29 mouse cellular contexts compared by ENCODE assay signal in genomic region chr4:154228336-154228735, GRCm38 (mm10). TPM values are rescaled to one million over a fixed set of nuclear protein-coding genes. Genes with fewer than 3 reads are reported as not detected.
DNase-seq lines count a peak whose midpoint lies in the region; ATAC-seq lines count a peak whose summit lies in the region.
"Had no signal": no experiment of that assay in that cellular context is flagged by ENCODE, and none has a peak within 500 bp of the region (broad histone marks: within the 10 kb centered on the region; RNA-seq: fewer than 3 reads in every experiment).

No protein-coding gene starts in this region.

- peaks cover 84% of the 10 kb centered on the region for H3K4me1 ChIP-seq in heart, embryonic 13.5 days
- H3K4me1 ChIP-seq in kidney, embryonic 15.5 days = peaks cover 40% of the 10 kb centered on the region
- H3K4me1 ChIP-seq: liver, embryonic 13.5 days had no signal

- H3K27me3 ChIP-seq in heart, embryonic 13.5 days (replicated peaks) = 0 out of 2 replicates have a peak, but pooled peaks cover 4% of the 10 kb centered on the region
- no peaks in the 10 kb centered on the region for H3K27me3 ChIP-seq in kidney, embryonic 15.5 days
- H3K27me3 ChIP-seq: embryonic facial prominence, embryonic 13.5 days; forebrain, embryonic 12.5 days; liver, embryonic 13.5 days; stomach, embryonic 15.5 days had no signal

- H3K9ac ChIP-seq in heart, embryonic 13.5 days = no peak overlapping the region; the same call in 1 of the 2 replicates
- no peak overlapping the region for H3K9ac ChIP-seq in kidney, embryonic 15.5 days
- H3K9ac ChIP-seq: embryonic facial prominence, embryonic 13.5 days; forebrain, embryonic 12.5 days; liver, embryonic 13.5 days; stomach, embryonic 15.5 days had no signal

- peak overlapping the region; percentile 41 for H3K27ac ChIP-seq in heart, embryonic 13.5 days (replicated peaks)
- H3K27ac ChIP-seq in kidney, embryonic 15.5 days = no peak overlapping the region
- H3K27ac ChIP-seq: embryonic facial prominence, embryonic 13.5 days; forebrain, embryonic 12.5 days; hindbrain, embryonic 10.5 days; hindbrain, postnatal 0 days; kidney, postnatal 0 days; liver, embryonic 13.5 days; stomach, embryonic 15.5 days had no signal

- peak; percentile 32 for DNase-seq in gastrocnemius, postnatal 14 days
- peak; percentile 74 to 88 for DNase-seq in heart, adult 18-20 months
- DNase-seq in heart, postnatal 25 days (ENCODE audit: low spot score) = peak; percentile 71
- no peak for DNase-seq in lung, postnatal 14 days
- DNase-seq in testis, postnatal 10 days (ENCODE audit: low spot score) = no peak
- DNase-seq: adrenal gland, adult 2 months; cerebellum, adult 18-20 months; cerebellum, postnatal 36 days; embryo, embryonic 11 days; layer of hippocampus, adult 9-11 months; liver, embryonic 13.5 days; lung, adult 2 months; lung, postnatal 36 days; right cerebral cortex, adult 18-20 months; right cerebral cortex, postnatal 4 days; thymus, adult 18-20 months; thymus, postnatal 36 days had no signal

- H3K9me3 ChIP-seq in heart, embryonic 13.5 days = no peaks in the 10 kb centered on the region
- no peaks in the 10 kb centered on the region for H3K9me3 ChIP-seq in kidney, embryonic 15.5 days (replicated peaks)
- H3K9me3 ChIP-seq: embryonic facial prominence, embryonic 13.5 days; forebrain, embryonic 12.5 days; hindbrain, embryonic 10.5 days; liver, embryonic 13.5 days; stomach, embryonic 15.5 days had no signal

- WGBS in heart, embryonic 13.5 days = 21% methylated on average over 11 of the region's 11 CpGs
- 67% methylated on average over 11 of the region's 11 CpGs for WGBS in kidney, embryonic 15.5 days

- no peak overlapping the region for H3K4me2 ChIP-seq in heart, embryonic 13.5 days
- H3K4me2 ChIP-seq in kidney, embryonic 15.5 days = no peak overlapping the region
- H3K4me2 ChIP-seq: embryonic facial prominence, embryonic 13.5 days; forebrain, embryonic 12.5 days; liver, embryonic 13.5 days; stomach, embryonic 15.5 days had no signal

- no peaks in the 10 kb centered on the region for H3K36me3 ChIP-seq in heart, embryonic 13.5 days
- no peaks in the 10 kb centered on the region for H3K36me3 ChIP-seq in kidney, embryonic 15.5 days
- H3K36me3 ChIP-seq: embryonic facial prominence, embryonic 13.5 days; forebrain, embryonic 12.5 days; hindbrain, embryonic 10.5 days; liver, embryonic 13.5 days; stomach, embryonic 15.5 days had no signal

- H3K4me3 ChIP-seq in heart, embryonic 13.5 days = no peak overlapping the region
- H3K4me3 ChIP-seq in kidney, embryonic 15.5 days (replicated peaks) = no peak overlapping the region
- H3K4me3 ChIP-seq: embryonic facial prominence, embryonic 13.5 days; erythroblast, embryonic 14.5 days; forebrain, embryonic 12.5 days; hindbrain, embryonic 10.5 days; liver, embryonic 13.5 days; myocyte; stomach, embryonic 15.5 days had no signal

- intact Hi-C loops in gastrocnemius, postnatal 14 days (cut with DNase I; ENCODE audit: low total_unique reads) = no loop called here
- intact Hi-C loops in heart, postnatal 25 days (cut with DNase I) = no loop called here

- no peak for ATAC-seq in heart, embryonic 13.5 days (ENCODE audit: extremely low read depth, insufficient number of reproducible peaks, low FRiP score, low TSS enrichment)
- ATAC-seq in kidney, embryonic 15.5 days (replicated peaks; ENCODE audit: low FRiP score) = no peak
- ATAC-seq: hindbrain, postnatal 0 days; intestine, embryonic 16.5 days; midbrain, embryonic 16.5 days had no signal

RNA-seq across cellular contexts. Expression of gene Megf6, which starts 57.8 kb away (rescaled TPM):
- 1 to 10 TPM; 2.9 to 3.4 TPM for total RNA-seq in gastrocnemius, postnatal 14 days (2021)
- 1 to 10 TPM; 3.7 to 4.6 TPM for total RNA-seq in heart, adult 18-20 months (2021)
- polyA plus RNA-seq in heart, embryonic 13.5 days (2015; fragmentation: Nextera tagmentation; extraction: Ambion mirVana) = 25.9 and 28.4 TPM in 2 replicates
- total RNA-seq in heart, postnatal 25 days (2021) = 1 to 10 TPM; 7.4 to 8.9 TPM
- 10.8 and 14.2 TPM in 2 replicates for polyA plus RNA-seq in kidney, embryonic 15.5 days (2015; fragmentation: Nextera tagmentation; extraction: Ambion mirVana)
- polyA plus RNA-seq: myocyte had no signal

Comparison
In these comparisons a context has a peak if more than half of its experiments do, and no peak if none do; other contexts are left out.
1. DNase-seq: peak in gastrocnemius, postnatal 14 days (single experiment), heart, adult 18-20 months (2 of 2) and heart, postnatal 25 days (single experiment); none in lung, postnatal 14 days (single experiment) and testis, postnatal 10 days (single experiment).